Mouse (Mus musculus): ENCODE measurements around the gene Ogdh. TPM values are rescaled to one million over a fixed set of nuclear protein-coding genes. Genes with fewer than 3 reads are reported as not detected.

The Ogdh gene
- polyA plus RNA-seq, 1 experiment from 2014 or later, result 89.2 TPM

- Histone ChIP-seq H3K4me2 (no peak overlapping the region), H3K4me1 (peaks cover 9% of the 10 kb centered on the region), H3K9me3 (no peaks in the 10 kb centered on the region), H3K27me3 (no peaks in the 10 kb centered on the region), H3K9ac (no peak overlapping the region), H3K4me3 (no peak overlapping the region), H3K27ac (no peak overlapping the region), H3K36me3 (peaks cover 68% of the 10 kb centered on the region)
- no peak for ATAC-seq (ENCODE audit: insufficient number of reproducible peaks, insufficient read depth, low FRiP score, low TSS enrichment, low read depth)
- 88% methylated on average over 5 of the region's 5 CpGs for WGBS
Measured at GRCm38 (mm10) chr11:6395565-6395964, 104.1 kb downstream of the Ogdh start.

GRCm38 (mm10) chr11:6398141-6398540, 106.7 kb downstream of the Ogdh start:
- 0 out of 2 replicates have a peak, but pooled peaks have one; percentile 43 for ATAC-seq (ENCODE audit: insufficient number of reproducible peaks, insufficient read depth, low FRiP score, low TSS enrichment, low read depth)
- 94% methylated on average over 10 of the region's 10 CpGs for WGBS
- H3K9ac ChIP-seq, result no peak overlapping the region
- no peaks in the 10 kb centered on the region for H3K4me1 ChIP-seq
- no peaks in the 10 kb centered on the region for H3K27me3 ChIP-seq
- no peaks in the 10 kb centered on the region for H3K9me3 ChIP-seq
- peaks cover 87% of the 10 kb centered on the region for H3K36me3 ChIP-seq
- H3K27ac ChIP-seq, result no peak overlapping the region
- H3K4me2 ChIP-seq, result no peak overlapping the region
- H3K4me3 ChIP-seq, result no peak overlapping the region

DNA sequence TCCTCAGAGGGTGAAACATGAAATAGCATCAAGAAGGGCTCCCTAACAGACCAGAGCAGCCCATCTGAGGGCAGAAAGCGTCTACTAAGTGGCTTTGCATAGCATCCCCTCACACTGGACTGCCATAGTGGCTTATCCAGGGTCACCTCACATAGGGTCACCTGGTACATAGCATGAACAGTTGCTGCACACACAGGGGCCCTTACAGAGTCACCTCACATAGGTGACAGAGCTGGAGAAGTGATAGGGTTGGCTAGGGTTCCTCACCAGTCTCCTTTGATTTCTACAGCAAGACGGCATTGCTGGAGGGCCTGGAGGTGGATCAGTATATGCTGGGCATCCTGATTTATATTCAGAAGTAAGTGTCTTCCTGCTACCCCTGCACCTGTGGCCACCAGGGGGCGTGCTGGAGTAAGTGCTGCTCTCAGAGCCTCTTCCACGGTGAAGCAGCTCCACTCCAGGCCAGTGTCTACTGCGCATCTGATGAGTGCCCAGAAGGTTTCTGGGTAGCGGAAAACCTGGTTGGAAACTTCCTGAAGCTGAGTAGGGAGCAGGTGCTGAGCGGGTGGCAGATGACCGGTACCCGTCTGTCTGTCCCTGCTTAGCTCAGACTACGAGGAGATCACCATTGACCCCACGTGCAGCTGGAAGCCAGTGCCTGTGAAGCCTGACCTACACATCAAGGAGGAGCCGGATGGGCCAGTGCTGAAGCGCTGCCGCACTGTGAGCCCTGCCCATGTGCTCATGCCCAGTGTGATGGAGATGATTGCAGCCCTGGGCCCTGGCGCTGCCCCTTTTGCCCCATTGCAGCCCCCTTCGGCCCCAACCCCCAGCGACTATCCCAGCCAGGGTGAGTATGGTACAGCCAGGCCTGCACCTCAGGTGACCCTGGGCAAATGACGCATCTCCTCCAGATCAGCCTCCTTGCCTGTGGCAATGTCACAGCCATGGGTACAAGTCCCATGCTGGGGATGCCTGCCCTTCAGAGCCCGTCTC, 111.4 kb downstream of the Ogdh start:
- Histone ChIP-seq H3K4me2 (no peak overlapping the region), H3K9ac (no peak overlapping the region), H3K27me3 (no peaks in the 10 kb centered on the region), H3K36me3 (peaks cover 78% of the 10 kb centered on the region), H3K27ac (no peak overlapping the region), H3K9me3 (no peaks in the 10 kb centered on the region), H3K4me1 (peaks cover 33% of the 10 kb centered on the region), H3K4me3 (no peak overlapping the region)
- 87% methylated on average over 19 of the region's 19 CpGs for WGBS
- no peak for ATAC-seq (ENCODE audit: insufficient number of reproducible peaks, insufficient read depth, low FRiP score, low TSS enrichment, low read depth)

GRCm38 (mm10) chr11:6403830-6404405, 112.5 kb downstream of the Ogdh start:
- Histone ChIP-seq H3K9ac (0 out of 2 replicates have a peak overlapping the region, but pooled peaks have one; percentile 44), H3K36me3 (peaks cover 67% of the 10 kb centered on the region), H3K27ac (0 out of 2 replicates have a peak overlapping the region, but pooled peaks have one; percentile 93), H3K9me3 (no peaks in the 10 kb centered on the region), H3K4me2 (no peak overlapping the region), H3K27me3 (no peaks in the 10 kb centered on the region), H3K4me1 (peaks cover 33% of the 10 kb centered on the region), H3K4me3 (no peak overlapping the region)
- ATAC-seq (ENCODE audit: insufficient number of reproducible peaks, insufficient read depth, low FRiP score, low TSS enrichment, low read depth), result no peak
- 89% methylated on average over 5 of the region's 5 CpGs for WGBS

DNA sequence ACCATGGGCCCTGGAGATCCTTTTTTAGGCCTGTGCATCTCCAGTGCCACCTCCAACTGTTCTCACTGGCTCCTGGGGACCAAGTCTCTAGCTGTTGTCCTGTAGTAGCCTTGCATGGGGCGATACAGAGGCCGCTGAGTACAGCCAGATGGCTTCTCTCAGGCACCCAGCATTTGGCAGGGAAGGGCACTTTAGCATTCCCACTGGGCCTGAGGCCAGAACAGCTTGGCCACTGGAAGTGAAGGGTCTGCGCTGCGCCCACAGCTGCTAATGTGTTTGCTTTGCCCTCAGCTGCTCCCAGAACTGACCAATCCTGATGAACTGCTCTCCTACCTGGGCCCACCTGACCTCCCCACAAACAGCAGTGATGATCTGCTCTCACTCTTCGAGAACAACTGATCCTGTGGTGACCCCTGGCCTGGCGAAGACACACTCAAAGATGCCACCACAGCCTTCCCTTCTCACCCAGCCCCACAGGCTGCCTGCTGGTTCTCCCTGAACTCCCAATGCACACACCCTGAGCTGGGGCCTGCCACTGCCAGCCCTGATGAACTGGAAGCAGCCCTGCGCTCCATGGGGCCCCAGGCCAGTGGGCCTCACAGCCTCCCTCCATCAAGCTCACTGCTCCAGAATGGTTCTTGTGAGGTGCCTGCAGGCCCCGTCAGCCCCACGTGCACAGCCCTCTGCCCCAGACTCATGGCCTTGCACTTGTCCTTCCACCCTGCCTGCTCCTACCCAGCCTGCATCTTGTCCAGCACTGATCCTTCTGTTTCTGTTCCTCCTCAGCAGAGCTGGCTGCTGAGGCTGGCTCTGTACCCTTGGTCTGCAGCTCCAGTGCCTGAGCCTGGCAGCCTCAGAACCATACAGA, 113.5 kb downstream of the Ogdh start:
- Histone ChIP-seq H3K9ac (peak overlapping the region; percentile 58), H3K4me3 (no peak overlapping the region), H3K36me3 (peaks cover 57% of the 10 kb centered on the region), H3K4me1 (peaks cover 33% of the 10 kb centered on the region), H3K27me3 (no peaks in the 10 kb centered on the region), H3K27ac (peak overlapping the region; percentile 93), H3K9me3 (no peaks in the 10 kb centered on the region), H3K4me2 (no peak overlapping the region)
- ATAC-seq (ENCODE audit: insufficient number of reproducible peaks, insufficient read depth, low FRiP score, low TSS enrichment, low read depth), result no peak
- 87% methylated on average over 9 of the region's 9 CpGs for WGBS

DNA sequence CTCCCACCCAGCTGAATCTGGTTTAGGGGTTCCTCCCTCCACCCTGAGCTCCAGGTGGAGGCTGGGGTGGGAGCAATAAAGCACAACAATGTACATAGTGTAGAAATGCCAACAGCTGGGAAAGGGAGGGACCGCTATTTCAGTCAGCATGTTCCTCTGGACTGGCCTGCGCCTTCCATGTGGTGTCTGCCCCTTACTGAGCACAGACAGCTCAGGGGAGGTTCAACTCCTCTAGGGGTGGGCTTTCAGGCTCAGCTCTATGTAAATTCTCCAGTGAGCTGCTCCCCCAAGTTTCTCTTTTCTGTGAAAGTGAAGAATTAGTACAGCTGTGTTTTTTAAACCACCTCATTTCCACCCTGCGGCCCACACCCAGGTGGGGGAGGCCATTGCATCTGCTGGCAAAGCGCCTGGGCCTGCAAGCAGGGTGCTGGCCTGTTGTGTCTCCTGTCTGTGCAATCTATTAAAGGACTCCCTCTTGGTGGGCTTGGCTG, 114.2 kb downstream of the Ogdh start:
- Histone ChIP-seq H3K4me2 (no peak overlapping the region; the same call in 1 of the 2 replicates), H3K27ac (peak overlapping the region; percentile 93), H3K4me3 (no peak overlapping the region), H3K27me3 (no peaks in the 10 kb centered on the region), H3K4me1 (peaks cover 33% of the 10 kb centered on the region), H3K36me3 (peaks cover 50% of the 10 kb centered on the region), H3K9ac (peak overlapping the region; percentile 58), H3K9me3 (no peaks in the 10 kb centered on the region)
- 54% methylated on average over 4 of the region's 4 CpGs for WGBS
- ATAC-seq (ENCODE audit: insufficient number of reproducible peaks, insufficient read depth, low FRiP score, low TSS enrichment, low read depth), result no peak

Small RNA genes within 50 kb of the gene (microRNA-seq; reads per million reads assigned to microRNA genes)
- 2.4 reads per million, percentile 7 among the genes with 10 or more reads in this experiment for gene Mir7651

Other genes starting within 250 kb of the Ogdh start
- 1.9 and 2.5 TPM in 2 replicates for gene Camk2b, start 225.3 kb upstream of the Ogdh start, polyA plus RNA-seq (2015; fragmentation: Nextera tagmentation; extraction: Ambion mirVana)
- 0.18 and 0.38 TPM in 2 replicates for gene A730071L15Rik, start 91.6 kb upstream of the Ogdh start, polyA plus RNA-seq (2015; fragmentation: Nextera tagmentation; extraction: Ambion mirVana)
- 42.6 and 44.4 TPM in 2 replicates for gene Nudcd3, start 91.2 kb upstream of the Ogdh start, polyA plus RNA-seq (2015; fragmentation: Nextera tagmentation; extraction: Ambion mirVana)
- gene Npc1l1, start 61.5 kb upstream of the Ogdh start, polyA plus RNA-seq (2015; fragmentation: Nextera tagmentation; extraction: Ambion mirVana), result 0.04 and 0.48 TPM in 2 replicates
- gene Ddx56, start 23.9 kb upstream of the Ogdh start, polyA plus RNA-seq (2015; fragmentation: Nextera tagmentation; extraction: Ambion mirVana), result 88.1 and 97.2 TPM in 2 replicates
- 97.1 and 112 TPM in 2 replicates for gene Tmed4, start 16.8 kb upstream of the Ogdh start, polyA plus RNA-seq (2015; fragmentation: Nextera tagmentation; extraction: Ambion mirVana)
- gene Zmiz2, start 97.4 kb downstream of the Ogdh start, polyA plus RNA-seq (2015; fragmentation: Nextera tagmentation; extraction: Ambion mirVana), result 11.2 and 12.4 TPM in 2 replicates
- gene Ppia, start 123.8 kb downstream of the Ogdh start, polyA plus RNA-seq (2015; fragmentation: Nextera tagmentation; extraction: Ambion mirVana), result 5,258 and 5,388 TPM in 2 replicates
- 656 and 746 TPM in 2 replicates for gene H2afv, start 152.8 kb downstream of the Ogdh start, polyA plus RNA-seq (2015; fragmentation: Nextera tagmentation; extraction: Ambion mirVana)
- 26.9 and 28.6 TPM in 2 replicates for gene Purb, start 184.3 kb downstream of the Ogdh start, polyA plus RNA-seq (2015; fragmentation: Nextera tagmentation; extraction: Ambion mirVana)
- gene Myo1g, start 229.3 kb downstream of the Ogdh start, polyA plus RNA-seq (2015; fragmentation: Nextera tagmentation; extraction: Ambion mirVana), result 1.3 and 1.8 TPM in 2 replicates

All from embryonic facial prominence, embryonic 13.5 days (tissue).